Mouse (Mus musculus) erythroblast, embryonic 14.5 days (primary cell): ENCODE results near the gene Clec12b.

ENCODE experiments used
- GATA1 ChIP-seq: IDR thresholded peaks from 2 replicates; pipeline ENCODE4 v1.6.1; 2012; ENCODE audit warnings: low read length, inconsistent platforms, mixed read lengths
- TAL1 ChIP-seq: IDR thresholded peaks from 3 replicates; pipeline ENCODE4 v1.6.1; 2012; ENCODE audit warnings: low read length, inconsistent platforms, mixed read lengths

DNA sequence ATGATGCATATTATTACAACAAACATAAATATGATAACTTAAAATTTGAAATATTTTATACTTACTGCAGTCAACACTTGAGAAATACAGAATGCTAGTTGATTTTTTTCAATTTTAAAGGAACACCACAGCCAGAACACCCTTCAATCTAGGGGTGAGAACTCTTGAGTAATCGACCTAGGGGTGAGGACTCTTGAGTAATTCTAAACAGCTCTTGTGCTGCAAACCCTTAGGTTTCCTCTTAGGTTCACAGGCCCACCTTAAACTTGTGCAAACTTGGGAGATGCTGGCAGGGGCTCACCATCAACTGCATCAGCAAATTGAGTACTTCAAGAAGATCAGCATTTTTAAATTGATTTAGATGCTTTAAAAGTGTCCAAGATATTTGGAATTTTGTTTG lies 47.9 kb downstream of the Clec12b start:
- TF ChIP-seq GATA1 (no peak), TAL1 (no peak)
